Mouse (Mus musculus): Measurements from ENCODE around the gene Plk3. TPM values are rescaled to one million over a fixed set of nuclear protein-coding genes. Genes with fewer than 3 reads are reported as not detected.

Gene Plk3
- total and polyA plus RNA-seq, 3 experiments = 1.4 to 6.0 (median 5.2) TPM

DNA sequence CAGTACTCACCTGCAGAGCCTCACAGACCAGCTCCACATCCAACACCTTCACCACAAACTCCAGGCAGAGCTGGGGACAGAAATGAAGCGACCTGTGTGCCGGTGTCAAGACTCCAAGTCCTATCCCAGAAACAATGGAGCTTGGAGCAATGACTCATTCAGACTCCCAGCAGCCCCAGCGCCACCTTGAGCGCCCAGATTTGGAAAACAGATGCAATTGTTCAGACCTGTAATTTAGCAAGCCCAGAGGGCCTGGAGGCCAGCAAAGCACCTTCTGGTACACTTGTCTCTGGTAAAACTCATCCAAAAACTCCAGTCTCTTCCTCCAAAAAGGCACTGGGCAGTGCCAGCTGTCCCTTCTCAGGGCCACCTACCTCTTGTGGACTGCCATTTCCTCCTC lies 11.6 kb downstream of the Plk3 start:
- H3K4me3 ChIP-seq (ENCODE audit: low read depth, low read length) = no peak overlapping the region
- peaks cover 32% of the 10 kb centered on the region for H3K36me3 ChIP-seq (replicated peaks)
- no peaks in the 10 kb centered on the region for H3K9me3 ChIP-seq (replicated peaks)
- ATAC-seq (ENCODE audit: extremely low read depth, insufficient number of reproducible peaks, low FRiP score, poor library complexity, severe bottlenecking) (no peak), DNase-seq (ENCODE audit: low spot score) (no peak)
- TF ChIP-seq TAL1 (conservative IDR thresholded peaks at IDR 0.05; ENCODE audit: low read depth, low read length) = no peak
- no peaks in the 10 kb centered on the region for H3K27me3 ChIP-seq (ENCODE audit: insufficient read depth, low read length)
- H3K4me1 ChIP-seq (ENCODE audit: insufficient read depth, low read depth, low read length) = peaks cover 70% of the 10 kb centered on the region

DNA sequence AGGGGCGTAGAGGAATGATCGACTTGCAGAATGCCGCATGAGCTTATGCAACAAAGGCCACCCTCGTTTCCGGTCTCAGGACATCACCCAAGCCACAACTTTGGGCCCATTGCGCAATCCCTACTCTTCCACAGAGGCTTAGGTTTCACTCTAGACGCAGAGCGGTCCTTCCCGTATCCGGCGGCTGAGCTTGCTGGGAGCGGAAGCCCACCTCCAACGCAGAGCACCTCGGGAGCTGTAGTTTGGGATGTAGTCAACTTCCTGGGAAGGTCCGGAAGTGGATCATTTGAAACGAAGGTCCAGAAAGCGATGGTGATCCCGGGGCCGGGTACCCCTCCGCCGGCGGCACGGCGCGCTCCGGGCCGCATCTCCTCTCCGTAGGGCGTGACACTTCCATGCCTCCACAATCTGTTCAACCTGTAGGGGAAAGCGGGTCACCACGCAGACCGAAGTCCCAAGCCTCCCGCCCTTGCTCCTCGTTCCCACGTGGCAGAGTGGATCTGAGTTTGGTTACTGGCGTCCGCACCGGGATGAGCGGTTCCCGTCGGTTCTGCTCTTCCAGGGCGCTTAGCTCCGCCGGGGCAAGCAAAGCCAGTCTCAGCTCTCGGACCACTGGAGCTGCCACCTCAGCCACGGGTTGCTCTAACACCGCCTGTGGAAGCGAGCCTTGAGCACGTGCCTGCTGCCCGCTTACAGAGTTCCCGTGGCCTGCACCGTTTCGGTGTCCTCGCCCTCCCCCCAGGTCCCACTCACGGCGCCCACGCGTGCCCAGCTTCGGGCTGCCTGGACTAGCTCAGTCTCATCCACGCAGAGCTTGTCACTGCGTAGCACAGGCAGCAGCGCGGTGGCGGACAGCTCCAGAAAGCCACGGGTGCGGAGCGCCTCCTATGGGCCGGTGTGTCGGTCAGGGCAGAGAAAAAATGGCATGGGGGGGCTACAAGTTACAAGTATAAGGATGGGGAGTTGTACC lies 13.0 kb downstream of the Plk3 start:
- Histone ChIP-seq H3K4me3 (ENCODE audit: low read depth, low read length) (peak overlapping the region; percentile 84), H3K36me3 (replicated peaks) (peaks cover 30% of the 10 kb centered on the region), H3K9me3 (replicated peaks) (no peaks in the 10 kb centered on the region), H3K27me3 (ENCODE audit: insufficient read depth, low read length) (no peaks in the 10 kb centered on the region), H3K4me1 (ENCODE audit: insufficient read depth, low read depth, low read length) (peaks cover 55% of the 10 kb centered on the region)
- TF ChIP-seq GATA2 (IDR thresholded peaks at IDR 0.05; ENCODE audit: borderline replicate concordance, low read depth, low read length) = no peak
- peak; percentile 14 for TF ChIP-seq POLR2AphosphoS5 (IDR thresholded peaks at IDR 0.05; ENCODE audit: insufficient replicate concordance, low read depth, low read length)
- ATAC-seq (ENCODE audit: extremely low read depth, insufficient number of reproducible peaks, low FRiP score, poor library complexity, severe bottlenecking) (peak; percentile 82), DNase-seq (ENCODE audit: low spot score) (peak; percentile 90)

DNA sequence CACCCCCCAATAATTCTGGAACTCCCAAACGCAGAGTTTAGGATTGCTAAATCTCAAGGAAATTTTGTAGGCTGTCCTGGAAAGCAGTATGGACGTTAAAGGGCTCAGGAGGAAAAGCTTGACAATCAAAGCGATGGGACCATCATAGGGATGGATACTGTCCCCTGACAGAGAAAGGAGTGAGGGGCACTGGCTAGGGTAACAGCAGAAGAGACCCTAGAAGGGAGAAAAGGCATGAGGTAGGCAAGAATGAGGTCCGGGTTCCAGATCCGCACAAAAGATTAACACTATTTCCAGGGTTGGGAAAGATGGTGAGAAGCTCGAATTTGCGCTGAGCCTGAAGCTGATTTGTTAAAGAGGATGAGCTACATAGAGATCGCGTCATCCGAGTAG lies 13.7 kb downstream of the Plk3 start:
- no peaks in the 10 kb centered on the region for H3K9me3 ChIP-seq (replicated peaks)
- no peak for DNase-seq (ENCODE audit: low spot score)
- H3K4me1 ChIP-seq (ENCODE audit: insufficient read depth, low read depth, low read length) = peaks cover 48% of the 10 kb centered on the region
- TF ChIP-seq GATA1 (IDR thresholded peaks at IDR 0.05; ENCODE audit: borderline replicate concordance, low read length) (no peak), TAL1 (conservative IDR thresholded peaks at IDR 0.05; ENCODE audit: low read depth, low read length) (no peak), GATA2 (IDR thresholded peaks at IDR 0.05; ENCODE audit: borderline replicate concordance, low read depth, low read length) (no peak), CTCF (IDR thresholded peaks at IDR 0.05; ENCODE audit: low read depth, low read length) (no peak), POLR2AphosphoS5 (IDR thresholded peaks at IDR 0.05; ENCODE audit: insufficient replicate concordance, low read depth, low read length) (no peak)
- H3K4me3 ChIP-seq (ENCODE audit: low read depth, low read length) = peak overlapping the region; percentile 84
- no peak for ATAC-seq (ENCODE audit: extremely low read depth, insufficient number of reproducible peaks, low FRiP score, poor library complexity, severe bottlenecking)
- H3K36me3 ChIP-seq (replicated peaks) = peaks cover 30% of the 10 kb centered on the region
- H3K27me3 ChIP-seq (ENCODE audit: insufficient read depth, low read length) = no peaks in the 10 kb centered on the region

DNA sequence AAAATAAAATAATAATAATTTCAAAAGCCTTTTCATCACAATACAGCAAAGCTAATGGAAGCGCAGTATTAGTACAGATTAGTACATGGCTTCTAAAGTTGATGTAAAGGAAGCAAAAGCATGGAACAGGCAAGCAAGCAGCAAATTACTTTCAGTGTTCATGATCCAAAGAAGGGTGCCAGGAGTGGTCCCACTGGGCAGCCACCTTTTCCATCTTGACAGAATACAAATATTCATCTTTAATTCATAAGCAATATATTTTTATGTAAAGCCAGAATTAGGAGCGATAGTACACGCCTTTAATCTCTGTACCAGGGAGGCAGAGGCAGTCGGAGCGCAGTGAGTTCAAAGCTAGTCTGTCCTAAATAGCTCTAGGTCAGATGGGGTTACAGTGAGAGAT lies 14.1 kb downstream of the Plk3 start:
- Histone ChIP-seq H3K27me3 (ENCODE audit: insufficient read depth, low read length) (no peaks in the 10 kb centered on the region), H3K4me1 (ENCODE audit: insufficient read depth, low read depth, low read length) (peaks cover 44% of the 10 kb centered on the region), H3K36me3 (replicated peaks) (peaks cover 30% of the 10 kb centered on the region), H3K9me3 (replicated peaks) (no peaks in the 10 kb centered on the region), H3K4me3 (ENCODE audit: low read depth, low read length) (peak overlapping the region; percentile 84)
- DNase-seq (ENCODE audit: low spot score) (no peak), ATAC-seq (ENCODE audit: extremely low read depth, insufficient number of reproducible peaks, low FRiP score, poor library complexity, severe bottlenecking) (no peak)
- TF ChIP-seq TAL1 (conservative IDR thresholded peaks at IDR 0.05; ENCODE audit: low read depth, low read length) = no peak
- no peak for TF ChIP-seq CTCF (IDR thresholded peaks at IDR 0.05; ENCODE audit: low read depth, low read length)
- no peak for TF ChIP-seq GATA1 (IDR thresholded peaks at IDR 0.05; ENCODE audit: borderline replicate concordance, low read length)
- TF ChIP-seq GATA2 (IDR thresholded peaks at IDR 0.05; ENCODE audit: borderline replicate concordance, low read depth, low read length) = no peak
- TF ChIP-seq POLR2AphosphoS5 (IDR thresholded peaks at IDR 0.05; ENCODE audit: insufficient replicate concordance, low read depth, low read length) = no peak

DNA sequence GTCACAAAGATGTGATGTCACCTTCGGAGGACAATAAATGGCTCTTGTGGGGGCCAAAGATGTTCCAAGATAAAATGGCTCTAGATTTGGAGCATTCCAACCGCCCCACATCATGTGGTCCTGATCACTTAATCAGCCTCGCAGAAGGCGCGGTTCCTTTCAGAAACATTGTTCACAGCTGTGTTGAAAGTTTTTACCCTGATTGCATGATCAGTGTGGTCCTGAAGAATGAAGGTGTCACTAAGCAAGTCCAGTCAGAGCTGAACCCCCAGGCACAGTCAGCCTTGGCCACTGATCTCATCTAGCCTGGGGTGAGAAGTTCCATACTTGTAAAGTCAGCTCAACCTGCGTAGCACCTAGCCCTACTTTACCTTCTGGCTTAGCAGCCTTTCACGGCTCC lies 15.8 kb downstream of the Plk3 start:
- Histone ChIP-seq H3K36me3 (replicated peaks) (peaks cover 30% of the 10 kb centered on the region), H3K9me3 (replicated peaks) (no peaks in the 10 kb centered on the region), H3K27me3 (ENCODE audit: insufficient read depth, low read length) (0 out of 2 replicates have a peak, but pooled peaks cover 8% of the 10 kb centered on the region), H3K4me3 (ENCODE audit: low read depth, low read length) (no peak overlapping the region), H3K4me1 (ENCODE audit: insufficient read depth, low read depth, low read length) (peaks cover 29% of the 10 kb centered on the region)
- DNase-seq (ENCODE audit: low spot score) (no peak), ATAC-seq (ENCODE audit: extremely low read depth, insufficient number of reproducible peaks, low FRiP score, poor library complexity, severe bottlenecking) (no peak)
- no peak for TF ChIP-seq GATA2 (IDR thresholded peaks at IDR 0.05; ENCODE audit: borderline replicate concordance, low read depth, low read length)

DNA sequence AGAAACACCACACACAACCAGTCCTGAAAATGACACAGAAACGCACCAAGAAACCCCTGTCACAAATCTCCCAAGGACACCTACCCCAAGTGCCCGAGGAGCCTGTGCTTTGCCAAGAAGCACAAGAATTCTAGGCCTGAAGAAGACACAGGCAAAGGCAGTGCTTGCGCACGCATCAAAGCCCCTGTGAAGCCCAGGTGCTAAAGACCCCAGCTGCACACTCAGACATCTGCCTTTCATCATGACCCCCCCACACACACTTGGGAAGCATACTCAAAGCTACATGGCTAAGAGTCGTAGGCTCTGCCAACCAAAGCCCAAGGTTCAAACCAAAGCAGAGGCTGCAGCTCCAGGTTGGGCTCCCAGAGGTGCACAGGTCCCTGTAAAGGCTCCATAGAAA lies 18.2 kb downstream of the Plk3 start:
- no peaks in the 10 kb centered on the region for H3K9me3 ChIP-seq (replicated peaks)
- H3K27me3 ChIP-seq (ENCODE audit: insufficient read depth, low read length) = peaks cover 16% of the 10 kb centered on the region; the same call in 1 of the 2 replicates
- ATAC-seq (ENCODE audit: extremely low read depth, insufficient number of reproducible peaks, low FRiP score, poor library complexity, severe bottlenecking) (no peak), DNase-seq (ENCODE audit: low spot score) (no peak)
- no peak for TF ChIP-seq CTCF (IDR thresholded peaks at IDR 0.05; ENCODE audit: low read depth, low read length)
- H3K4me3 ChIP-seq (ENCODE audit: low read depth, low read length) = no peak overlapping the region
- peaks cover 25% of the 10 kb centered on the region for H3K36me3 ChIP-seq (replicated peaks)
- peaks cover 21% of the 10 kb centered on the region for H3K4me1 ChIP-seq (ENCODE audit: insufficient read depth, low read depth, low read length)

DNA sequence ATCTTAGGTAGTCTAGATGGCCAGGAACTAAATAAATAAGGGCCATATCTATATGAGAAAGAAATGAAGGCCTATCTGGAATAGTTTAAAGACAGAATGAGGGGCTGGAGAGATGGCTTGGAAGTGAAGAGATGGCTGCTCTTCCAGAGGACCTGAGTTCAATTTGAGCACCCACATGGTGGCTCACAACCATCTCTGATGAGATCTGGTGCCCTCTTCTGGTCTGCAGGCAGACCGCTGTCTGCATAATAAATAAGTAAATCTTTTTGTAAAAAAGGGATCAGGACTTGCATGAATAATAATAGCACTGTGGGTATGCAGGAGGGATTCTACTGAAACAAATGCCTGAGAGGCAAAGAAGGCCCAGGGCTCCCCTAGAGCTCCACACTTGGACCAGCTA lies 20.5 kb downstream of the Plk3 start:
- H3K36me3 ChIP-seq (replicated peaks) = peaks cover 14% of the 10 kb centered on the region
- no peak for ATAC-seq (ENCODE audit: extremely low read depth, insufficient number of reproducible peaks, low FRiP score, poor library complexity, severe bottlenecking)
- peaks cover 9% of the 10 kb centered on the region; the same call in 1 of the 2 replicates for H3K4me1 ChIP-seq (ENCODE audit: insufficient read depth, low read depth, low read length)
- H3K27me3 ChIP-seq (ENCODE audit: insufficient read depth, low read length) = peaks cover 37% of the 10 kb centered on the region
- DNase-seq (ENCODE audit: low spot score) = no peak
- no peak overlapping the region for H3K4me3 ChIP-seq (ENCODE audit: low read depth, low read length)
- H3K9me3 ChIP-seq (replicated peaks) = no peaks in the 10 kb centered on the region
- TF ChIP-seq CTCF (IDR thresholded peaks at IDR 0.05; ENCODE audit: low read depth, low read length) (no peak), POLR2AphosphoS5 (IDR thresholded peaks at IDR 0.05; ENCODE audit: insufficient replicate concordance, low read depth, low read length) (no peak), TAL1 (conservative IDR thresholded peaks at IDR 0.05; ENCODE audit: low read depth, low read length) (no peak), GATA2 (IDR thresholded peaks at IDR 0.05; ENCODE audit: borderline replicate concordance, low read depth, low read length) (no peak), GATA1 (IDR thresholded peaks at IDR 0.05; ENCODE audit: borderline replicate concordance, low read length) (no peak)

Data from G1E (cell line).